Mouse (Mus musculus) yolk sac, embryonic 10.5 days (tissue): ENCODE data around the gene Tnfsf13b.
A peak's percentile ranks its signal among the peaks of the same experiment; 100 is the strongest.

Experiments used
- DNase-seq: peaks from one replicate; pipeline ENCODE4 v3.0.0-alpha.2; 2017; ENCODE audit warnings: low spot score

Tnfsf13b gene

DNA sequence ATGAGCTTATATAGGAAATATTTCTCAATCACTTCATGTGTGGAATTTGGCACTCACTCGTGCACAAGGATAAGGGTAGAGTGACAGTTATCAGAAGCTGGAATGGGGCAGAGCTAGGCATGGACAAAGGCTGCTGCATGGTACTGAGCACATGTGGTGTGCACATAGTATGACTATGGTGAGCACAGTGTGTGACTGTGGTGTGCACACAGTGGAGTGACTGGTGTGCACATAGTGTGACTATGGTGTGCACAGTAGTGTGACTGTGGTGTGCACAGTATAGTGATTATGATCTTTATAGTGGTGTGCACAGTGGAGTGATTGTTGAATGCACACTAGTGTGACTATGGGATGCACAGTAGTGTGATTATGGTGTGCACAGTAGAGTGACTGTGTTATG lies 39.5 kb downstream of the Tnfsf13b start:
- no peak for DNase-seq

DNA sequence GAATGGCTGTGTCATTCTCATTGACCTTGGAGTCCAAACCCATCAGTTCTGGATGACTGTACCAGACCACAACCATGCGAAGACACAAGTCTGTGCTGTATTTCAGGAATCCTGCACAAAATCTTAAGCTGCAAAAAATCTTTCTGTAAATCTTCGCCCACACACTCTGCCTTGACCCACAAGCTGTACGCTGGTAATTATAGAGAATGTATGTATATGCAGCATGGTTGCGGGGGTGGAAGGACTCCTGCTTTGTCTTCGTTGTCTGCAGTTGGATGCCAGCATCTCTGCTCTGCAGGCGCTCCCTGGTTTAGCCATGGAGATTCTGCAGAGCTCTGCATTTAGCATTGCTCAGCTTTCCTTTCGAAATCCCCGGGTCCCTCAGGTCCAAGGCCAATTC lies 42.9 kb downstream of the Tnfsf13b start:
- DNase-seq: no peak

- no peak for DNase-seq
Observed at GRCm38 (mm10) chr8:10051576-10051975, 45.3 kb downstream of the Tnfsf13b start.

DNA sequence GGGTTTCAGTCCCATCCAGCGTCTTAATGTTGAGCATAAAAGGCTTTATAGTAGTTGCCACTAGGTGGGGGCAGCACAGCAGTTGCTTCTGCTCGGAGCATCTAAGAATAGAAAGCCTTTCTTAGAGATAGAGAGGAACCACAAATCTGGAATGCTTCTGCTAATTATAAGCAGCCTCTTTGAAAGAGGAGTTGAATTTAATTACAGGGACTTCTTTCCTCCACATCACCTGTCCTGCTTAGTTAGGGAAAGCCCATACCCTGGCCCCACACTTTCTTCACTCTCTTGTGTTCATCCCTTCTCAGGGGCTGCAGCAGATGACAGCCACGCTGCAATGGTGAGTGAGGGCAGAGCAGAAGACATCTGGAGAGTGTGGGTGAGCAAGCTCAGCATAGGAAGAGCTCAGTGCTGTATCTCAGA lies 47.3 kb downstream of the Tnfsf13b start:
- no peak for DNase-seq

DNA sequence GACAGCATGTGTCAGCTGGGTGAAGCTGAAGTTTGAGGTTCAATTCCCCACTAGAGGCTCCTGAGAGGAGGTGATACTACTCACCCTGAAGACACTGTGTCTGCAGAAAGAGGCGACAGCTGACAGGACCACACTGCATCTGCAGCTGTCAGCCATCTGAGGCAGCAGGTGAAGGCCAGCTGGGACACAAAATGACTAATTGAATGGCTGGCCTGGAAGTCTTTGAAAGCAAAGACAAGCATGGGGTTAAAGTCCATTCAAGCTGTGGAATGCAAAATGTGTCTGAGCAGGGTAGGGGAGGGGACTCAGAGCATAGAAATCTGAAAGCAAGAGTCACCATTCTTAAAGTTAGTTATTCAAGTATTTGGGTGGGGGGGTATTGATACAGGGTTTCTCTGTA lies 54.7 kb downstream of the Tnfsf13b start:
- DNase-seq: peak; percentile 51

- DNase-seq: no peak
Observed at GRCm38 (mm10) chr8:10066906-10067305, 60.6 kb downstream of the Tnfsf13b start.

DNA sequence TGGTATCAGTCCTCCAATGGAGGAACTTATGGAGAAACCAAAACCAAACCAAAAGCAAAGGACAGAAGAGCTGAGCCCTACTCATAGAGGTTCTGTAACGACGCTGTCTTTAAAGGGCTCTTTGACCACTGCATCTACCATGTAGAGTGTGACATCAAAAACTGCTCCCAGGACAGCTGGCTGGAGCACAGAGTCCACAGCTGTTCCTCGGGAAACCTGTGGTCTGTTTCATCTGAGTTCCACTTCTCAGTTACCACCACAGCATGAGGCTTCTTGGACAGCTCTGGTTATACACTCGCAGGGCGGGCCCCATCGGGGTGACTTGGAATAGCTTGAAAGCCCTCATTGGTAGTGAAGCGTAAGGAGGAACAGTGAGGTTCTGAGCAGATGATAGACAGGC lies 61.5 kb downstream of the Tnfsf13b start:
- no peak for DNase-seq

- DNase-seq: no peak
Observed at GRCm38 (mm10) chr8:10072347-10072746, 66.1 kb downstream of the Tnfsf13b start.
